Mouse (Mus musculus) heart, embryonic 14.5 days (tissue): ENCODE measurements around the gene Ppm1k. TPM values are rescaled to one million over a fixed set of nuclear protein-coding genes. Genes with fewer than 3 reads are reported as not detected.

ENCODE experiments used
- ATAC-seq: fragments of 200-750 bp; cut with Nextera tagmentation; 2 replicates; pipeline ENCODE4 v1.8.0; 2017; ENCODE audit warnings: low read depth, moderate TSS enrichment; ENCODE audit not compliant: insufficient number of reproducible peaks, insufficient read depth, low FRiP score
- H3K27ac ChIP-seq, 2 experiments: fragments of 200-500 bp in 1 of 2; fragments of 300-500 bp in 1 of 2; sonication (generic) in 1 of 2; replicated peaks in 1 of 2; 2 replicates each; pipeline ENCODE4 v1.5.1; 2012 to 2014; ENCODE audit warnings: low read depth in 2 of 2, low read length in 2 of 2, control low read depth in 1 of 2, mild to moderate bottlenecking in 1 of 2, mixed read lengths in 1 of 2; ENCODE audit not compliant: control insufficient read depth in 1 of 2, insufficient read depth in 1 of 2
- H3K27me3 ChIP-seq: fragments of 300-500 bp; sonication (generic); 2 replicates; pipeline ENCODE4 v1.6.1; 2014; ENCODE audit warnings: mild to moderate bottlenecking, low read length, control low read depth; ENCODE audit not compliant: control insufficient read depth, insufficient read depth
- H3K36me3 ChIP-seq: fragments of 300-500 bp; sonication (generic); 2 replicates; pipeline ENCODE4 v1.6.1; 2014; ENCODE audit warnings: mild to moderate bottlenecking, control low read depth, low read length, mixed read lengths; ENCODE audit not compliant: control insufficient read depth, insufficient read depth
- H3K4me1 ChIP-seq, 2 experiments: fragments of 200-500 bp in 1 of 2; fragments of 300-500 bp in 1 of 2; sonication (generic) in 1 of 2; 2 replicates each; pipeline ENCODE4 v1.6.1; 2012 to 2014; ENCODE audit warnings: low read length in 2 of 2, control low read depth in 1 of 2, mixed read lengths in 1 of 2; ENCODE audit not compliant: control insufficient read depth in 2 of 2, insufficient read depth in 2 of 2
- H3K4me2 ChIP-seq: fragments of 300-500 bp; sonication (generic); 2 replicates; pipeline ENCODE4 v1.6.1; 2014; ENCODE audit warnings: mild to moderate bottlenecking, low read length
- H3K4me3 ChIP-seq, 2 experiments: fragments of 200-500 bp in 1 of 2; fragments of 300-500 bp in 1 of 2; sonication (generic) in 1 of 2; 2 replicates each; pipeline ENCODE4 v1.5.1; 2012 to 2014; ENCODE audit warnings: low read length in 2 of 2, mild to moderate bottlenecking in 2 of 2, control low read depth in 1 of 2, low read depth in 1 of 2, moderate library complexity in 1 of 2; ENCODE audit not compliant: control insufficient read depth in 1 of 2, insufficient read depth in 1 of 2
- H3K9ac ChIP-seq: fragments of 300-500 bp; sonication (generic); 2 replicates; pipeline ENCODE4 v1.6.1; 2014; ENCODE audit warnings: mild to moderate bottlenecking, low read length
- H3K9me3 ChIP-seq: fragments of 300-500 bp; sonication (generic); 2 replicates; pipeline ENCODE4 v1.6.1; 2016; ENCODE audit warnings: low read length, control low read depth; ENCODE audit not compliant: control insufficient read depth
- WGBS: fragments of 180-500 bp; shearing (Covaris S2); extraction: QIAGEN DNeasy Blood & Tissue Kit; methylation state at CpG from one replicate; pipeline ENCODE4 v1.1.7; 2014; 5-methylcytosine and 5-hydroxymethylcytosine counted together
- polyA plus RNA-seq: library from polyadenylated mRNA; unstranded; fragments of >200 nt; fragmentation: Nextera tagmentation; extraction: Ambion mirVana; gene quantifications from 2 replicates; pipeline ENCODE4 v1.2.1, GENCODE M21; 2014

Ppm1k gene
- polyA plus RNA-seq, 1 experiment from 2014 or later = 17.2 TPM

DNA sequence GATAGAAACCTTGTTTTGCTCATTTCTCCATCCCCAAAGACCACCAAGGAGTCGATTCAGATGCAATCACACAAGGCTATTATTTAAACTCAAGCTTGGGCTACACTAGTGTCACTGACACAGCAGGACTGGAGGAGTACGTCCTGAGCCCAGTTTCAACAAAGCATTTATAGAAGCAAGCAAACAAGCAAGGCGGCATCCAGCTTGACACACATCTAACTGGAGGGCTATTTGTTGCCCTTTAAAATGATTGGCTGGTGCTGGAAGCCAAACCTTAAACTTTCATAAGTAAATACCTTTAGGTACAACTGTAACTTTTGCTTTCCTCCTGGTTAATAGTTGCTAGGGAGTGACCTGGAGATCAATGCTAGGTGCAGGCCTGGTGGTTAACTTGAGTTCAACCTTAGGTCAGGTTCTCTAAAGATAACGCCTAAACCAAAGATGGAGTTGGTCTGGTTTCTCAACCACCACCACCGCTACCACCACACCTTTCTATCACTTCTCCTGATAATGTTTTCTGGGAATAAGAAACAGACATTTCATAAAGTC lies 5.8 kb upstream of the Ppm1k start:
- H3K36me3 ChIP-seq = no peaks in the 10 kb centered on the region
- WGBS = 79% methylated on average over 5 of the region's 5 CpGs
- no peak overlapping the region for H3K4me2 ChIP-seq
- H3K9ac ChIP-seq = no peak overlapping the region
- H3K9me3 ChIP-seq = no peaks in the 10 kb centered on the region
- peaks cover 0 to 6% of the 10 kb centered on the region in 2 experiments; a peak in 1 of 4 replicates for H3K4me1 ChIP-seq
- no peak for ATAC-seq
- H3K27ac ChIP-seq = no peak overlapping the region
- no peak overlapping the region for H3K4me3 ChIP-seq
- H3K27me3 ChIP-seq = no peaks in the 10 kb centered on the region

DNA sequence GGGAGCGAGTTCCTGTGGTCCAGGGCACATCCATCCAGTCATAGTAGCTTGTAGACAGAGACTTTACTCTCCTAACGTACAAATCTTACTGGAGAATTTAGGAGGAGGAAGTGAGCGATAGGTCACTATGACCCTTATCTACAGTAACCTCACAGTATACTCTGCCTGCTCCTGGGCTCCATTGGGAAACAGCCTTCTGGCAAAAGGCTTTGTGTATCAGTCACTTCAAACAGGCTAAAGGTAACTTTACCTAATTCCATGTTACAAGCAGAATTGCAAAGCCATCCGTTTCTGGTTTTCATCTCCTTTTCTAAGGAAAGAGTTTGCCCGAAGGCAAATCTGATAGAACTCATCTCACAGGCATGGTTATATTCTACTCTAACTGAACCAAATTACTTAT lies 2.6 kb upstream of the Ppm1k start:
- H3K27ac ChIP-seq = no peak overlapping the region
- H3K9me3 ChIP-seq = no peaks in the 10 kb centered on the region
- no peak overlapping the region for H3K4me2 ChIP-seq
- no peaks in the 10 kb centered on the region for H3K27me3 ChIP-seq
- ATAC-seq = no peak
- H3K4me1 ChIP-seq = peaks cover 5 to 10% of the 10 kb centered on the region in 2 experiments; a peak in 3 of 4 replicates
- H3K4me3 ChIP-seq = no peak overlapping the region
- 74% methylated on average over 5 of the region's 5 CpGs for WGBS
- no peak overlapping the region for H3K9ac ChIP-seq
- no peaks in the 10 kb centered on the region for H3K36me3 ChIP-seq

DNA sequence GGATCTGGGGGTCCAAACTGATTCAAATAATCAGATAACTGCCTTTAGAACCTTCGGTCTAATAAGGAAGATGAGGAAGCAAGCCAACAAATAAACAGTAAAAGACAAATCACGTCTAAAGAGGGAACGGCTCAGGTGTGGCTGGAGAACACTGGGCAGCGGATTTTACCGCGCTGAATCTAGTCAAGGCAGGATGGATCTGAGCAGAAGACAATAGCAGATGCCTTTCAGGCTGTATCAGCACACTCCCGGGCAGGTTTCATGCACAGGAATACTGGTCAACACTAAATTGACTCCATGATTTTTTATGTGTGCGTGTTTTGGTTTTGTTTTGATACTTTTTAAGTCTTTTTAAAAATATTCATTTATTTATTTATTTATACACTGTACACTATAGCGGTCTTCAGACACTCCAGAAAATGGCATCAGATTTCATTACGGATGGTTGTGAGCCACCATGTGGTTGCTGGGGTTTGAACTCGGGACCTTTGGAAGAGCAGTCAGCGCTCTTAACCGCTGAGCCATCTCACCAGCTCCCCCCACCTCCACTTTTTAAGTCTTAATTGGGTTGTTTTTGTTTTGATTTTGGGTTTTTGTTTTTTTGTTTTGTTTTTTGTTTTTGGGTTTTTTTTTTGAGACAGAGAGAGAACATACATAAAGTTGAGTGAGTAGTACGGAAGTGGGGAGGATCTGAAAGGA lies 852 bp upstream of the Ppm1k start:
- no peaks in the 10 kb centered on the region for H3K36me3 ChIP-seq
- H3K27me3 ChIP-seq = no peaks in the 10 kb centered on the region
- H3K4me2 ChIP-seq = peak overlapping the region; percentile 72
- no peak for ATAC-seq
- H3K4me3 ChIP-seq = peak overlapping the region; percentile 54 to 71
- H3K4me1 ChIP-seq = peaks cover 7 to 20% of the 10 kb centered on the region in 2 experiments
- 24% methylated on average over 14 of the region's 14 CpGs for WGBS
- H3K9me3 ChIP-seq = no peaks in the 10 kb centered on the region
- H3K27ac ChIP-seq = peak overlapping the region; percentile 85 to 93
- peak overlapping the region; percentile 84 for H3K9ac ChIP-seq

DNA sequence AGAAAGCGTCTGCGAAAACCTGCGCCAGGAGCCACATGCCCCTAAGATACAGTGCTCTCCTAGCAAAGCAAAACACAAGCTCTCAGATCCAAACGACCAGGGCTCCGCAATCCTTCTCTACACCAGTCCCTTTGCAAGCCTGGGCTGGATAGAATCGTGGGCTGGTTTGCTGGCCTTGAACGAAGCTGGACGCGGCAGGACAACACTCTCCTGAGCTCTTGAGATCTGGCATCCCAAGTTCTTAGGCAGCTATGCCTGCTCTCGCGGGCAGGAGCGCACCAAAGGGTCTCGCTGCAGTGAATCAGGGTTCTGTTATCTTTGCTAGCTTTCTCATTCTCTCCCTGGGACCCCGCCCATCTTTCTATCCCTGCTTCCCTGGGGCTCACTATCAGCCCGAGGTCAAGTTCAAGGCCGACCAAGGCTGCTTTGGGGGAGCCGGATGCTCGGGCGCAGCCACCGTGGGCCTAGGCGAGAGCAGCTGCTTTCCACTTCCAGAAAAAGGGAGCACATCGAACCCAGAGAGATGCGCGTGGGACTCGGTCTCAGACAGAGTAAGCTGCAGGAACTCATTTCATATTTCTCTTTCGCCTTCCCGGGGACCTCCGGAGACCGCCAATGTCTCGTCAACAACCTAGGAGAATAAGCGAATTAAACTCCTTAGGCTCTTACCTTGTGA lies 519 bp downstream of the Ppm1k start:
- WGBS = under 1% methylated on average over 31 of the region's 31 CpGs
- peak overlapping the region; percentile 80 for H3K9ac ChIP-seq
- no peak for ATAC-seq
- H3K27me3 ChIP-seq = no peaks in the 10 kb centered on the region
- H3K9me3 ChIP-seq = no peaks in the 10 kb centered on the region
- H3K4me2 ChIP-seq = peak overlapping the region; percentile 72
- peak overlapping the region; percentile 91 to 92 for H3K27ac ChIP-seq
- H3K36me3 ChIP-seq = no peaks in the 10 kb centered on the region
- peak overlapping the region; percentile 71 for H3K4me3 ChIP-seq
- H3K4me1 ChIP-seq = peaks cover 9 to 26% of the 10 kb centered on the region in 2 experiments

DNA sequence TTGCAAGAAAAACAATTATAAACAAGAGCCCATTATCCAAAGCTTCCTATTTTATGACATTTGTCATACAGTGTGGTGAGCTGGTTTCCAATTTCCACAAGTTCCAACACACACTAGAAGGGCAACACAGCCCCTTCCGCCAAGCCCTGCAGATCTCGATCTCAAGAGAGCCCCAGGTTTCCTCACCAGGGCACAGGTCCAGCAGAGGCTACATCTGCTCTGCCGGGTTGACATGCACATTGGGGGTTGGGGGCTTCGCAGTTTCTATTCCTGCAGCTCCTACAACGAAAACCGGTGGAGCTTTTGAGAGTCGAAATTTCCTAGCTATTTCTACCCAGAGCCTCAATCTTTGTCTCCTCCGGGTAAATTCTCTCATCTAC lies 1.0 kb downstream of the Ppm1k start:
- Histone ChIP-seq H3K36me3 (no peaks in the 10 kb centered on the region), H3K27me3 (no peaks in the 10 kb centered on the region), H3K9ac (peak overlapping the region; percentile 80), H3K4me3 (peak overlapping the region; percentile 71), H3K4me2 (peak overlapping the region; percentile 72), H3K9me3 (no peaks in the 10 kb centered on the region), H3K4me1 (peaks cover 9 to 26% of the 10 kb centered on the region in 2 experiments), H3K27ac (peak overlapping the region; percentile 91 to 92)
- under 1% methylated on average over 8 of the region's 8 CpGs for WGBS
- no peak for ATAC-seq

DNA sequence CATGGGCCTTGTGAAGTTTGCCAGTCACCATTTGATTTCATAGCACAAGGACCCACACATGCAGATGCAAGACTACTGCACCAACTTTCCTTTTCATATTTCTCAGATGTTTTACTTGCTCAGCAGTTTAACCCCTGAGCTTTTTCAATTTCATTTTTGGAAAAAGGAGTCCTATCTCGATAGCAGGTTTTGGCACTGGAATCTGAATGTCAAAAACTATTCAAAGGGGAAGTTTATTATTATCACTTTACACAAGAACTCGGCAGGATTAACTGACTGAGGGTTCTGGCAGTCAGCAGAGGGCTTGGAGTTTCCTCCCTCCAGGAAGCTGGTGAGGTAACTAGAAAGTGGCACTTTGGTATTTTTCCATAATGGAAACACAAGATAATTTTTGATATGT lies 1.9 kb downstream of the Ppm1k start:
- no peaks in the 10 kb centered on the region for H3K27me3 ChIP-seq
- peak overlapping the region; percentile 37 to 92 for H3K27ac ChIP-seq
- peak overlapping the region; percentile 71 for H3K4me3 ChIP-seq
- WGBS = 9% methylated on average over 2 of the region's 2 CpGs
- peak overlapping the region; percentile 72 for H3K4me2 ChIP-seq
- no peak for ATAC-seq
- peak overlapping the region; percentile 80 for H3K9ac ChIP-seq
- no peaks in the 10 kb centered on the region for H3K36me3 ChIP-seq
- H3K9me3 ChIP-seq = no peaks in the 10 kb centered on the region
- peaks cover 9 to 26% of the 10 kb centered on the region in 2 experiments for H3K4me1 ChIP-seq

DNA sequence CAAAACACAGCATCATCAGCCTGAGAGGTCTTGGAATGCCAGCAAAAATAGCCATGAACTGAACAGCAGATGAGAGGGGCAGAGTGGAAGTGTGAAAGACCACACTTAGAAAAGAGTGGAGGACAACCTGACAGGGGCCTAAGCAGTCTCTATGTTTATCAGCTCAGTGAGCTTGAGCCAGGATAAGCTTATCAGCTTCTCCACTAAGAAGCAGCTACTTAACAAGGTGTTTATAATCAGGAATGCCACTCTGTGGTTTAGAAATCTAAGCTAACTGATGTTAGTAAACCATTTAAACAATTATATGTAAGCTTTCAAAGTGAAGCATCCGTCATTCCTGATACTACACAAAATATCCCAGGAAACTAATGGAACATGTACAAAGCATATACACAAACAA lies 3.2 kb downstream of the Ppm1k start:
- peak overlapping the region; percentile 78 to 83 for H3K27ac ChIP-seq
- H3K9me3 ChIP-seq = no peaks in the 10 kb centered on the region
- H3K27me3 ChIP-seq = no peaks in the 10 kb centered on the region
- H3K4me1 ChIP-seq = peaks cover 9 to 26% of the 10 kb centered on the region in 2 experiments
- H3K4me3 ChIP-seq = no peak overlapping the region; a peak in 1 of 4 replicates
- peak overlapping the region; percentile 34; the same call in 1 of the 2 replicates for H3K9ac ChIP-seq
- peak overlapping the region; percentile 53 for H3K4me2 ChIP-seq
- H3K36me3 ChIP-seq = no peaks in the 10 kb centered on the region
- ATAC-seq = no peak
- 32% methylated on average over 1 of the region's 1 CpGs for WGBS
